Mouse (Mus musculus): Measurements from ENCODE around the gene Vmn2r22.
"Not testable (repeated sequence)": the region's sequence is repeated elsewhere in the genome, so short reads cannot be mapped to it uniquely, and the experiment has no call there.

The Vmn2r22 gene

GRCm38 (mm10) chr6:123650625-123651024 is at the start of gene Vmn2r22:
Gene Vmn2r22, minus strand, starts transcription at chr6:123650725.
- DNase-seq (ENCODE audit: low spot score): not testable (repeated sequence)

- no peak for DNase-seq (ENCODE audit: low spot score)
Measured at GRCm38 (mm10) chr6:123697213-123697612, 46.7 kb upstream of the Vmn2r22 start.

- not testable (repeated sequence) for DNase-seq (ENCODE audit: low spot score)
Measured at GRCm38 (mm10) chr6:123696639-123697038, 46.1 kb upstream of the Vmn2r22 start.

GRCm38 (mm10) chr6:123657040-123657439 is 6.5 kb upstream of the Vmn2r22 start:
- no peak for DNase-seq (ENCODE audit: low spot score)

GRCm38 (mm10) chr6:123639394-123639793 is 11.1 kb downstream of the Vmn2r22 start:
- DNase-seq (ENCODE audit: low spot score): not testable (repeated sequence)

GRCm38 (mm10) chr6:123623784-123624183 is 26.7 kb downstream of the Vmn2r22 start:
- not testable (repeated sequence) for DNase-seq (ENCODE audit: low spot score)

GRCm38 (mm10) chr6:123588368-123588767 is 62.2 kb downstream of the Vmn2r22 start:
- DNase-seq (ENCODE audit: low spot score): not testable (repeated sequence)

GRCm38 (mm10) chr6:123587796-123588328 is 62.7 kb downstream of the Vmn2r22 start:
- DNase-seq (ENCODE audit: low spot score): not testable (repeated sequence)

- not testable (repeated sequence) for DNase-seq (ENCODE audit: low spot score)
Measured at GRCm38 (mm10) chr6:123583988-123584387, 66.5 kb downstream of the Vmn2r22 start.

- DNase-seq (ENCODE audit: low spot score): not testable (repeated sequence)
Measured at GRCm38 (mm10) chr6:123574698-123575097, 75.8 kb downstream of the Vmn2r22 start.

All from MN1 (cell line).